Mouse (Mus musculus) Patski (cell line): ENCODE measurements around the gene Hist1h2bp. TPM values are rescaled to one million over a fixed set of nuclear protein-coding genes. Genes with fewer than 3 reads are reported as not detected.
"Not testable (repeated sequence)": the region's sequence is repeated elsewhere in the genome, so short reads cannot be mapped to it uniquely, and the experiment has no call there.

Source experiments
- ATAC-seq: fragments of 100-300 bp; one replicate; pipeline ENCODE4 v1.8.0; 2021
- CTCF ChIA-PET: fragments of 350-600 bp; sonication (Branson Sonifier 250); formaldehyde crosslinking; loops from one replicate; lab custom pipeline; 2022; ENCODE audit warnings: inconsistent platforms; lab: Charles Lee
- POLR2A ChIA-PET: fragments of 350-600 bp; sonication (Branson Sonifier 250); formaldehyde crosslinking; loops from one replicate; lab custom pipeline; 2022; ENCODE audit warnings: antibody characterized with exemption, inconsistent platforms; lab: Charles Lee
- DNase-seq: peaks from one replicate; pipeline ENCODE4 v3.0.0-alpha.2; 2011; ENCODE audit warnings: low read depth, low spot score
- H3K27me3 ChIP-seq: fragments of 371-371 bp; one replicate; pipeline ENCODE4 v1.5.1; 2021
- CTCF ChIP-seq: fragments of 100-300 bp; IDR thresholded peaks from one replicate; pipeline ENCODE4 v1.5.1; 2021
- in situ Hi-C: fragments of 300-500 bp; cut with MboI; formaldehyde crosslinking; loops from 3 replicates; pipeline ENCODE4 v1.11.1; 2018; ENCODE audit warnings: low pct_unique_long_range_greater_than_20kb, mixed read lengths
- polyA plus RNA-seq: library from polyadenylated mRNA; unstranded; gene quantifications from one replicate; pipeline ENCODE4 v1.2.3, GENCODE M21; 2021

Gene Hist1h2bp
- polyA plus RNA-seq, 1 experiment from 2014 or later: 0.45 TPM

DNA sequence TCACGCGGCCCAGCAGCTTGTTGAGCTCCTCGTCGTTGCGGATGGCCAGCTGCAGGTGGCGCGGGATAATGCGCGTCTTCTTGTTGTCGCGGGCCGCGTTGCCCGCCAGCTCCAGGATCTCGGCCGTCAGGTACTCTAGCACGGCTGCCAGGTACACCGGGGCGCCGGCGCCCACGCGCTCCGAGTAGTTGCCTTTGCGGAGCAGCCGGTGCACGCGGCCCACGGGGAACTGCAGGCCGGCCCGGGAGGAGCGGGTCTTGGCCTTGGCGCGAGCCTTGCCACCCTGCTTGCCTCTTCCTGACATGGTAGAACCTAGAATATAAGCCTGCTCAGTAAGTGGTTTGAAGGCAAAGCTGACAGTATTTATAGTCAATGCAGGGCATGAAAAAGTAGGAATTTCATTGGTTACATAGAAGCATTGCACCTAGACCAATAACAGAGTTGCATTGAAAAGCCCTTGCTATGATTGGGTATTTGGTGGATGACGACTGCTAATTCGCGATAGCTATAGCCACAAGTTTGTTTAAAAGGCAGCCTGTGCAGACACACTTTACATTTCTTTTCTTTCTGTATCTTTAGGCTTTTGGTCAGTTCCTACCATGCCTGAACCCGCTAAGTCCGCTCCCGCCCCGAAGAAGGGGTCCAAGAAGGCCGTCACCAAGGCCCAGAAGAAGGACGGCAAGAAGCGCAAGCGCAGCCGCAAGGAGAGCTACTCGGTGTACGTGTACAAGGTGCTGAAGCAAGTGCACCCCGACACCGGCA lies 33.6 kb upstream of the Hist1h2bp start, which contains the start of the genes Hist1h2ak and Hist1h2bn:
Gene Hist1h2ak, minus strand, starts transcription at position 304 of the 762 bp plus-strand sequence.
Gene Hist1h2bn, plus strand, starts transcription at position 600 of the 762 bp plus-strand sequence.
- H3K27me3 ChIP-seq, in situ Hi-C loops, CTCF ChIA-PET: not testable (repeated sequence)
- peak; percentile 87 for DNase-seq
- peak; percentile 19 for TF ChIP-seq CTCF
- POLR2A ChIA-PET: interaction anchor here (0.6 to 2.2 kb wide), 3 partner anchors 17 to 31 kb away, joined by 4 to 8 read pairs (median 4); partner anchors contain the start of gene Hist1h1b
- peak; percentile 97 for ATAC-seq

DNA sequence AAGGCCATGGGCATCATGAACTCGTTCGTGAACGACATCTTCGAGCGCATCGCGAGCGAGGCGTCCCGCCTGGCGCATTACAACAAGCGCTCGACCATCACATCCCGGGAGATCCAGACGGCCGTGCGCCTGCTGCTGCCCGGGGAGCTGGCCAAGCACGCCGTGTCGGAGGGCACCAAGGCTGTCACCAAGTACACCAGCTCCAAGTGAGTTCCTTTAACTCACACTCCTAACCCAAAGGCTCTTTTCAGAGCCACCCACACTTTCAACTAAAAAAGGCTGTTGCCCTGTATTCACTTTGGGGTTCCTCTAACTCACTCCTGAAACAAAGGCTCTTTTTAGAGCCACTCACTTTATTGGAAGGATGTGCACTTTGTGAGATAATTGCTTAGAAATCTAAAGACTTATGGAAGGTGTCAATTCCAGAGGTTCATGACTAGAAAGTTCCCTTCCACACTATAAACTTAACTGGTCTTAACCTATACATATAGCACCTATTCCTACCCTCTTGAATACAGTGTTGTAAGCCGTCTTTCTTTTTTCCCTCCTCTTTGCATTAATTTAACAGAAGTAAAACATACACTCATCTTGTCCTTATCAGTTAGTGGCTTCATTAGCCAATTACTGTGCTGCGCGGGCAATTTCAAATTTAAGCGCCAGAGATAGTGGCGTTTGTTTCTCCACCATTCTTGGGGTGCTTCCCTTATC lies 32.8 kb upstream of the Hist1h2bp start:
- CTCF ChIA-PET, H3K27me3 ChIP-seq, in situ Hi-C loops, DNase-seq: not testable (repeated sequence)
- ATAC-seq: peak; percentile 3
- POLR2A ChIA-PET: interaction anchor here (1.2 to 2.2 kb wide), 2 partner anchors 26 to 30 kb away, joined by 4 to 8 read pairs; partner anchors contain the start of gene Hist1h1b

GRCm38 (mm10) chr13:21755707-21756106 lies 31.6 kb upstream of the Hist1h2bp start:
- ATAC-seq: no peak
- no peak for TF ChIP-seq CTCF
- DNase-seq: no peak
- ChIA-PET POLR2A (no interaction called here), CTCF (no interaction called here)
- in situ Hi-C loops: no loop called here
- H3K27me3 ChIP-seq: no peaks in the 10 kb centered on the region

GRCm38 (mm10) chr13:21778814-21779766 lies 8.2 kb upstream of the Hist1h2bp start:
- in situ Hi-C loops: loop anchor here (25.0 kb wide), 1 partner anchor 1983 kb away; the partner anchor contains the start of genes Hist1h1a, Hist1h2ab, Hist1h3a and Hist1h3b
- CTCF ChIA-PET: no interaction called here

DNA sequence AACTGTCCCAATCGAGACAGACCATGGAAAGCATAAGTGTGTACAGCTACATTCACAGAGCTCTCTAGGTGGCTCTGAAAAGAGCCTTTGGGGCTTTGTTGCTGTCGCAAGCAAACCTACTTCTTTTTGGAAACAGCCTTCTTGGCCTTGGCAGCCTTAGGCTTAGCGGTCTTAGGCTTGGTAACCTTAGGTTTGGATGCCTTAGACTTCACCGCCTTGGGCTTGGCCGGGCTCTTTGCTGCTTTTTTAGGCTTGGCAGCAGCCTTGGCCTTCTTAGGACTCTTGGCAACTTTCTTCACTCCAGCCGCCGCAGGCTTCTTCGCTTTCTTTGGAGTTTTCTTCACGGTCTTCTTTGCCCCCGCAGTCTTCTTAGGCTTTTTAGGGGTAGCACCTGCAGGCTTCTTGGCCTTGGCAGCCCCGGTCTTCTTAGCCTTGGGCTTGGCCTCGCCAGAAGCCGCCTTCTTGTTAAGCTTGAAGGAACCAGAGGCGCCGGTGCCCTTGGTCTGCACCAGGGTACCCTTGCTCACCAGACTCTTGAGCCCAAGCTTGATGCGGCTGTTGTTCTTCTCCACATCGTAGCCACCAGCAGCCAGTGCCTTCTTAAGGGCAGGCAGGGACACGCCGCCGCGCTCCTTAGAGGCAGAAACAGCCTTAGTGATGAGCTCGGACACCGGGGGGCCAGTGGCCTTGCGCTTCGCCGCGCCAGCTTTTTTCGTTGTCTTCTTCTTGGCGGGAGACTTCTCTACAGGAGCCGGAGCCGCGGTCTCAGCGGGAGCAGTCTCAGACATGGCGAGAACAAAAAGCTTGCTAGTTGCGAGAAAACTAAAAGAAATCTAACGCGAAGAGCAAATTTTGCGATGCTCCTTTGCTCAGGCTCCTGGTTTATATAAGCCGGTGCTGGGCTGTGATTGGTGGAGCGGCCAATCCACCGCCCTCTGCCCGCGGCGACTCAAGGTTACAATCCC lies 7.2 kb upstream of the Hist1h2bp start, which contains the start of gene Hist1h1b:
Gene Hist1h1b, minus strand, starts transcription at position 859 of the 965 bp plus-strand sequence.
- H3K27me3 ChIP-seq: no peaks in the 10 kb centered on the region
- ChIA-PET CTCF (interaction anchor here (1.1 kb wide), 1 partner anchor 47 kb away, joined by 3 read pairs; no protein-coding TSS in a partner anchor), POLR2A (interaction anchor here (1.2 to 2.7 kb wide), 3 partner anchors 24 to 59 kb away, joined by 3 to 8 read pairs (median 3); partner anchors contain the start of genes Hist1h2ak and Hist1h2bn)
- in situ Hi-C loops: loop anchor here (25.0 kb wide), 1 partner anchor 1982 kb away; the partner anchor contains the start of genes Hist1h1a, Hist1h2ab, Hist1h3a and Hist1h3b
- DNase-seq (no peak), ATAC-seq (peak; percentile 25)
- TF ChIP-seq CTCF: no peak

More at GRCm38 (mm10) chr13:21778814-21779766, 8.2 kb upstream of the Hist1h2bp start:
- H3K27me3 ChIP-seq: no peaks in the 10 kb centered on the region
- ATAC-seq (peak; percentile 27), DNase-seq (no peak)
- POLR2A ChIA-PET: interaction anchor here (1.2 to 2.7 kb wide), 3 partner anchors 23 to 58 kb away, joined by 3 to 8 read pairs (median 3); partner anchors contain the start of genes Hist1h2ak and Hist1h2bn
- TF ChIP-seq CTCF: no peak

DNA sequence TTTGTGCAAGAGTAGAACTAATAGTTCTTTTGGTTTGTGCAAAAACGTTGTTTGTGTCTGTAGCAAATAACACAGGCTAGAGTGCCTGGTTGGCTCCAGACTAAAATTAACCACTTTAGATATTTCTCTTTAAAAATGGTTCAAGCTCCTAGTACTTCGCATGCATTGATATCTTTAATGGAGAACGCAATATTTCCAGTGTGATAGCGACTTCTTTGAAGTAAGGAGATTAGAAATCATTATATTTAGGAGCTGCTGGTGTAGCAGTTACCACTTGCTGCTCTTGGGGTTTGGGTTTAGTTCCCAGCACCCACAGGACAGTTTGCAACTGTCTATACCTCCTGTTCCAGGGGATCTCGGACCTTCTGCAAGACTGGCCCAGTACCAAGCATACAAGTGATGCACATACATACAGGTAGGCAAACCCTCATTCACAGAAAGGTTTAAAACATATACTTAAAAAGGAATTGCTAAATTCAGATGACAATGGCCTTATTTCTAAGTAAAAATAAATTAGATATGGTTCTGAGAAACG lies 6.2 kb upstream of the Hist1h2bp start:
- ChIA-PET POLR2A (interaction anchor here (2.7 kb wide), 1 partner anchor 28 kb away, joined by 8 read pairs; the partner anchor contains the start of genes Hist1h2ak and Hist1h2bn), CTCF (interaction anchor here (1.1 kb wide), 1 partner anchor 45 kb away, joined by 3 read pairs; no protein-coding TSS in a partner anchor)
- in situ Hi-C loops: loop anchor here (25.0 kb wide), 1 partner anchor 1981 kb away; the partner anchor contains the start of genes Hist1h1a, Hist1h2ab, Hist1h3a and Hist1h3b
- no peak for TF ChIP-seq CTCF
- no peaks in the 10 kb centered on the region for H3K27me3 ChIP-seq
- DNase-seq (no peak), ATAC-seq (no peak)

DNA sequence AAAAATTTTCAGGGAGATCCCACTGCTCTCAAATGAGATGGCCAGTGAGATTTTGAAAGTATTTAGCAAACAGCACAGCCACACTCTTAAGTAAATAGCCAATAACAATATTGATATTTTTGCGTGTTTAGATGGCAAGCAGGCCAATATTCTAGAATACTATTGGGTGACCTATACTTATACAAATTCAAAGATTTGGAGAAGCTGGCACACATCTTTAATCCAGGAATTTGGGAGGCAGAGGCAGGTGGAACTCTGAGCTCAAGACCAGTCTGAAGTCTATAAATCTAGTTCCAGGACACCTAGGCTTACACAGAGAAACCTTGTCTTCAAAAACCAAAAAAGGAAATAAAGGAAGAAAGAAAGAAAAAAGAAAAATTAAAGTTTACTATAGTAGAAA lies 5.6 kb upstream of the Hist1h2bp start:
- in situ Hi-C loops: loop anchor here (25.0 kb wide), 1 partner anchor 1981 kb away; the partner anchor contains the start of genes Hist1h1a, Hist1h2ab, Hist1h3a and Hist1h3b
- ChIA-PET CTCF (no interaction called here), POLR2A (interaction anchor here (2.7 kb wide), 1 partner anchor 29 kb away, joined by 8 read pairs; the partner anchor contains the start of genes Hist1h2ak and Hist1h2bn)
- no peaks in the 10 kb centered on the region for H3K27me3 ChIP-seq
- no peak for DNase-seq
- ATAC-seq: no peak
- TF ChIP-seq CTCF: no peak

- ATAC-seq, H3K27me3 ChIP-seq, DNase-seq, CTCF ChIA-PET: not testable (repeated sequence)
- in situ Hi-C loops: loop anchor here (25.0 kb wide), 1 partner anchor 1980 kb away; the partner anchor contains the start of genes Hist1h1a, Hist1h2ab, Hist1h3a and Hist1h3b
- POLR2A ChIA-PET: interaction anchor here (0.6 kb wide), 1 partner anchor 1804 kb away, joined by 3 read pairs; no protein-coding TSS in a partner anchor
These were observed 4.7 kb upstream of the Hist1h2bp start for GRCm38 (mm10) chr13:21782361-21783254.
